24 mouse cellular contexts compared by ENCODE assay signal in the genomic region with DNA sequence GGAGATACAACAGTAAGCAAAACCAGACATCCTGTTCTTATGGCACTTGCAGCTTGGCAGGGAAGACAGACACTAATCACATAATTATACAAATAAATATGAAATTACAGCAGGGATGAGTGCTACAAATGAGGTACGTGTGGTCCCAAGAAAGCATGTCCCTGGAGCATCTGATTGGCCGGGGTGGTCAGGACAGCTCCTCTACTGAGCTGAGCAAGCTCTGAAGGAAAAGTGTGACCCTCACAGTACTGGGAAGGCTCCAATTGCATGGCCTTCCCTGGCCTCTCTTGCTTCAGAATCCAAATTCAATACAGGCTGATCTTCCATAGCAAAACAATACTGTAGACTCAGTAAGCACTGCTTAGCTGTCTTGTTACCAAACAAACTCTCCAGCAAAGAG. TPM values are rescaled to one million over a fixed set of nuclear protein-coding genes. Genes with fewer than 3 reads are reported as not detected.
DNase-seq lines count a peak whose midpoint lies in the region; ATAC-seq and TF ChIP-seq lines count a peak whose summit lies in the region.
"Had no signal": no experiment of that assay in that cellular context is flagged by ENCODE, and none has a peak within 500 bp of the region (broad histone marks: within the 10 kb centered on the region; RNA-seq: fewer than 3 reads in every experiment).

No protein-coding gene starts in this region.

- H3K4me2 ChIP-seq in embryonic facial prominence, embryonic 14.5 days (ENCODE audit: low read depth, low read length): no peak overlapping the region
- no peak overlapping the region for H3K4me2 ChIP-seq in lung, embryonic 15.5 days
- H3K4me2 ChIP-seq: embryonic facial prominence, embryonic 13.5 days; forebrain, embryonic 13.5 days; forebrain, embryonic 15.5 days had no signal

- H3K36me3 ChIP-seq in embryonic facial prominence, embryonic 14.5 days (ENCODE audit: control insufficient read depth, insufficient read depth, low read length): no peaks in the 10 kb centered on the region
- H3K36me3 ChIP-seq in embryonic facial prominence, embryonic 10.5 days (replicated peaks): no peaks in the 10 kb centered on the region
- H3K36me3 ChIP-seq in lung, embryonic 15.5 days: no peaks in the 10 kb centered on the region
- H3K36me3 ChIP-seq: embryonic facial prominence, embryonic 13.5 days; forebrain, embryonic 15.5 days; G1E had no signal

- DNase-seq in embryonic facial prominence, embryonic 14.5 days (ENCODE audit: low spot score): peak; percentile 34
- DNase-seq in embryonic facial prominence, embryonic 10.5 days (ENCODE audit: low spot score): no peak
- DNase-seq in layer of hippocampus, adult 2 months (ENCODE audit: low spot score in 2 of 2): no peak
- no peak for DNase-seq in layer of hippocampus, adult 8-10 months (ENCODE audit: low spot score in 2 of 2)
- no peak for DNase-seq in lung, postnatal 10 days
- DNase-seq: adrenal gland, adult 8-10 months; adrenal gland, postnatal 14 days; adrenal gland, postnatal 36 days; B cell, adult 2 months; cerebellum, adult 11-12 months; cerebellum, adult 2 months; cerebellum, adult 9-10 months; cerebellum, postnatal 10 days; cerebellum, postnatal 25 days; forebrain, postnatal 0 days had no signal

- H3K27ac ChIP-seq in embryonic facial prominence, embryonic 14.5 days (replicated peaks; ENCODE audit: low read depth, low read length): no peak overlapping the region
- no peak overlapping the region for H3K27ac ChIP-seq in embryonic facial prominence, embryonic 10.5 days (replicated peaks)
- H3K27ac ChIP-seq in layer of hippocampus, adult 2 months: 0 out of 2 replicates have a peak overlapping the region, but pooled peaks have one; percentile 4
- H3K27ac ChIP-seq in lung, embryonic 15.5 days: no peak overlapping the region
- H3K27ac ChIP-seq: embryonic facial prominence, embryonic 13.5 days; forebrain, embryonic 13.5 days; forebrain, embryonic 15.5 days had no signal

- ATAC-seq in embryonic facial prominence, embryonic 14.5 days (ENCODE audit: low read depth): no peak; the same call in 1 of the 2 replicates
- ATAC-seq in lung, embryonic 15.5 days (ENCODE audit: borderline replicate concordance, extremely low read depth, low FRiP score, low TSS enrichment): peak; percentile 62; the same call in 1 of the 2 replicates
- ATAC-seq: activated CD4-positive, CD25-positive, alpha-beta regulatory T cell, adult 4 months; CD4-positive, CD25-positive, alpha-beta regulatory T cell, adult 4 months; forebrain, embryonic 13.5 days; forebrain, embryonic 15.5 days; forebrain, postnatal 0 days; Patski had no signal

- 55% methylated on average over 2 of the region's 2 CpGs for WGBS in embryonic facial prominence, embryonic 14.5 days
- 82% methylated on average over 2 of the region's 2 CpGs for WGBS in embryonic facial prominence, embryonic 10.5 days
- WGBS in lung, embryonic 15.5 days: 58% methylated on average over 2 of the region's 2 CpGs

- no peaks in the 10 kb centered on the region for H3K9me3 ChIP-seq in embryonic facial prominence, embryonic 14.5 days (ENCODE audit: control insufficient read depth, low read length)
- H3K9me3 ChIP-seq in embryonic facial prominence, embryonic 10.5 days: no peaks in the 10 kb centered on the region
- H3K9me3 ChIP-seq in lung, embryonic 15.5 days: no peaks in the 10 kb centered on the region
- H3K9me3 ChIP-seq: embryonic facial prominence, embryonic 13.5 days; forebrain, embryonic 13.5 days; forebrain, embryonic 15.5 days; G1E had no signal

- no peak overlapping the region for H3K4me3 ChIP-seq in embryonic facial prominence, embryonic 14.5 days (ENCODE audit: low read depth, low read length)
- H3K4me3 ChIP-seq in embryonic facial prominence, embryonic 10.5 days: no peak overlapping the region
- no peak overlapping the region for H3K4me3 ChIP-seq in layer of hippocampus, adult 2 months
- no peak overlapping the region for H3K4me3 ChIP-seq in lung, embryonic 15.5 days
- H3K4me3 ChIP-seq: embryonic facial prominence, embryonic 13.5 days; forebrain, embryonic 13.5 days; forebrain, embryonic 15.5 days had no signal

- H3K27me3 ChIP-seq in embryonic facial prominence, embryonic 14.5 days (replicated peaks; ENCODE audit: control insufficient read depth, insufficient read depth, low read length): no peaks in the 10 kb centered on the region
- no peaks in the 10 kb centered on the region for H3K27me3 ChIP-seq in embryonic facial prominence, embryonic 10.5 days (replicated peaks; ENCODE audit: low read depth, poor library complexity, severe bottlenecking)
- no peaks in the 10 kb centered on the region for H3K27me3 ChIP-seq in lung, embryonic 15.5 days
- H3K27me3 ChIP-seq: CH12.LX; embryonic facial prominence, embryonic 13.5 days; forebrain, embryonic 13.5 days; forebrain, embryonic 15.5 days; Patski had no signal

- TF ChIP-seq CTCF in layer of hippocampus, adult 2 months (conservative IDR thresholded peaks at IDR 0.05): no peak

- H3K9ac ChIP-seq in embryonic facial prominence, embryonic 14.5 days (ENCODE audit: low read depth, low read length): no peak overlapping the region
- no peak overlapping the region for H3K9ac ChIP-seq in lung, embryonic 15.5 days
- H3K9ac ChIP-seq: embryonic facial prominence, embryonic 13.5 days; forebrain, embryonic 13.5 days; forebrain, embryonic 15.5 days; forebrain, postnatal 0 days had no signal

- no peaks in the 10 kb centered on the region for H3K4me1 ChIP-seq in embryonic facial prominence, embryonic 14.5 days (ENCODE audit: control insufficient read depth, insufficient read depth, low read length)
- H3K4me1 ChIP-seq in embryonic facial prominence, embryonic 10.5 days: no peaks in the 10 kb centered on the region
- peaks cover 17% of the 10 kb centered on the region for H3K4me1 ChIP-seq in lung, embryonic 15.5 days
- H3K4me1 ChIP-seq: embryonic facial prominence, embryonic 13.5 days; forebrain, embryonic 13.5 days; forebrain, embryonic 15.5 days had no signal

RNA-seq across cellular contexts. Expression of a gene that starts 34.3 kb away (rescaled TPM):
- polyA plus RNA-seq in embryonic facial prominence, embryonic 14.5 days (2014; fragmentation: Nextera tagmentation; extraction: Ambion mirVana): 17.8 and 21.1 TPM in 2 replicates
- 17.1 and 20.8 TPM in 2 replicates for polyA plus RNA-seq in embryonic facial prominence, embryonic 10.5 days (2016; fragmentation: Nextera tagmentation; extraction: Ambion mirVana)
- total RNA-seq in layer of hippocampus, adult 2 months (2021): 10 to 100 TPM; 46.2 to 48.3 TPM
- total RNA-seq in layer of hippocampus, adult 8-10 months (2022): 10 to 100 TPM; 63.2 to 71.1 (median 65.4) TPM
- polyA plus RNA-seq in lung, embryonic 15.5 days (2015; fragmentation: Nextera tagmentation; extraction: Ambion mirVana): 7.0 and 7.6 TPM in 2 replicates
- polyA plus RNA-seq: activated CD4-positive, CD25-positive, alpha-beta regulatory T cell, adult 4 months; CD4-positive, CD25-positive, alpha-beta regulatory T cell, adult 4 months had no signal
